Mouse (Mus musculus) bone marrow, adult 2 months (tissue): ENCODE measurements around the gene Iqcj. TPM values are rescaled to one million over a fixed set of nuclear protein-coding genes. Genes with fewer than 3 reads are reported as not detected.

Experiments used
- H3K27ac ChIP-seq: fragments of 200-500 bp; 2 replicates; pipeline ENCODE4 v1.5.1; 2012; ENCODE audit warnings: low read depth, mild to moderate bottlenecking, control low read depth, inconsistent platforms, low read length; ENCODE audit not compliant: control insufficient read depth, poor library complexity, insufficient read depth
- H3K4me1 ChIP-seq: fragments of 200-500 bp; 2 replicates; pipeline ENCODE4 v1.6.1; 2011; ENCODE audit warnings: low read length; ENCODE audit not compliant: control insufficient read depth, insufficient read depth
- H3K4me3 ChIP-seq: fragments of 200-500 bp; replicated peaks from 2 replicates; pipeline ENCODE3; 2011; ENCODE audit warnings: mild to moderate bottlenecking, low read depth, low read length, control low read depth; ENCODE audit not compliant: control insufficient read depth
- CTCF ChIP-seq: fragments of 200-500 bp; IDR thresholded peaks from 2 replicates; pipeline ENCODE4 v1.5.1; 2011; ENCODE audit warnings: low read length, control low read depth; ENCODE audit not compliant: control insufficient read depth, insufficient read depth
- POLR2A ChIP-seq: fragments of 200-500 bp; IDR thresholded peaks from 2 replicates; pipeline ENCODE4 v1.6.1; 2011; ENCODE audit warnings: low read depth, mild to moderate bottlenecking, control low read depth, low read length, borderline replicate concordance; ENCODE audit not compliant: control insufficient read depth
- WGBS: fragments of 180-500 bp; shearing (Covaris S2); methylation state at CpG from one replicate; pipeline ENCODE4 v1.1.7; 2018; 5-methylcytosine and 5-hydroxymethylcytosine counted together
- polyA plus RNA-seq: library from polyadenylated mRNA; stranded (reverse); fragments of >200 nt; gene quantifications from 2 replicates; pipeline ENCODE4 v1.2.4, GENCODE M21; 2011; ENCODE audit warnings: low replicate concordance; ENCODE audit not compliant: missing spikeins, insufficient read depth, insufficient read length

Gene Iqcj
- polyA plus RNA-seq, 1 experiment: not detected

GRCm38 (mm10) chr3:67892768-67893167 lies 748 bp downstream of the Iqcj start:
- no peak overlapping the region for H3K4me3 ChIP-seq
- no peak overlapping the region for H3K27ac ChIP-seq
- 80% methylated on average over 10 of the region's 10 CpGs for WGBS
- H3K4me1 ChIP-seq: no peaks in the 10 kb centered on the region
- TF ChIP-seq POLR2A: no peak
- TF ChIP-seq CTCF: no peak

GRCm38 (mm10) chr3:67902517-67902916 lies 10.5 kb downstream of the Iqcj start:
- TF ChIP-seq POLR2A (no peak), CTCF (no peak)
- WGBS: 74% methylated on average over 4 of the region's 4 CpGs
- H3K27ac ChIP-seq: no peak overlapping the region
- H3K4me3 ChIP-seq: no peak overlapping the region
- no peaks in the 10 kb centered on the region for H3K4me1 ChIP-seq

DNA sequence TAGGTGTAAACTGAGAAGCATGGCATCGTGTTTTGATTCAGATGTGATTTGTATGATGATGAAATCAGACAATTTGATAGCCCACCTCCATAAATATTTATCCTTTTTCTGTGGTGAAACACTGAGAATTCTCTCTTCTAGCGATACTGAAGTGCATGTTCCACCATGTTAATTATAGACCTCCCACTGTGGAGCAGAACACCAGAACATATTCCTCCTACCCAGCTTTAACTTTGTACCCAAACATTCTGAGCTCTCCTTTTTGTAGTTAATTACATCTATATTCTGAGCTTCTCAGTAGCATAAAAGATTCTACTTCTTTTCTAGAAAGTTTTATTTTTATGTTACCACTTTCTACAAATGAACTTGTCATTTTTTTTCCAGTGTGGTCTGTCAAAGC lies 16.6 kb downstream of the Iqcj start:
- 75% methylated on average over 2 of the region's 2 CpGs for WGBS
- Histone ChIP-seq H3K27ac (no peak overlapping the region), H3K4me1 (no peaks in the 10 kb centered on the region), H3K4me3 (no peak overlapping the region)
- TF ChIP-seq POLR2A (no peak), CTCF (no peak)

DNA sequence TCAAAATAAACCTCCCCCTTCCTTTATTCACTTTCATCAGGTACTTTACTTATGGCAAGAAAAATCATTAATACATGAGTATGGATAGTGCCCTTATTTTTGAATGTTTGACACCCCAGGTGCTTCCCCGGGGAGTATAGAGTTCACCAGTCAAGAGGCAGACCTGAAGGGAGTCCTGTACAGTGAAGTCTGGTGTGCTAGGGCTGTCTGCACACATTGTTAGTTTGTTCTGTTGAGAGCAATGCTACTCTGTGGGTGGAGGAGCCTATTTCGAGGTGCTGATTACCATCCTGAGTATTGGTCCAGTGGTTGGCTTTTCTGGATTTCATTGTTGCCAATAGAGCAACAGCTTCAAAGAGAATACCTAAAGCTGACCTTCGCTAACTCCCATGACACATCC lies 26.1 kb downstream of the Iqcj start:
- Histone ChIP-seq H3K4me3 (no peak overlapping the region), H3K27ac (no peak overlapping the region), H3K4me1 (no peaks in the 10 kb centered on the region)
- TF ChIP-seq CTCF: no peak
- no peak for TF ChIP-seq POLR2A
- WGBS: 69% methylated on average over 3 of the region's 3 CpGs

DNA sequence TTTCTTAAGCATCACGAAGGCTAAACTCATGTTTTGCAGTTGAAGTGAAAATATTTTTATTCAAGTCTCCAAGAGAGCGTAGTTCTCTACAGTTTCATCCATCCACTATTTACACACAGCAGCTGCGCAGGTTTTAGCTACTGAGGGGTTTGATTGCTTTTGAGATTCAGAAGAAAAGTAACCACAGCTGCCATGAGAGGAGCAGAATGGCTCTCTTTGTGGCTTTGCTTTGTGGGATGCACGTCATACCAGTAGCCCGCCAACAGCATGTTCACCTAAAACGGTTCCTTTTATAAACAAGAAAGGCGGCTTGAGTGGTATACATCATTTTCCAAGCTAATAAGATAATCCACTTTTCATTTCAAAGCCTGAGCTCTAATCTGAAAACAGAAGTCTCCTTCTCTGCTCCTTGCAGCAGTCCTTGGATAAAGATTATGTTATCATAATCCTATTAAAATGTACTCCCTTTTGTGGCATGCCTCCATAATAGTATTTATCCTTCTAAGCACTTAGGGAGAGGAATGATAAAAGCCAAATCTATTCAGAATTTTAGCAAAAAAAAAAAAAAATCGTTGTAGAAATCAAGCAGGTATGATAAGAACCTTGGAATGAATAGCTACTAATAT lies 26.7 kb downstream of the Iqcj start:
- no peaks in the 10 kb centered on the region for H3K4me1 ChIP-seq
- H3K27ac ChIP-seq: no peak overlapping the region
- TF ChIP-seq POLR2A (no peak), CTCF (no peak)
- H3K4me3 ChIP-seq: no peak overlapping the region
- WGBS: 66% methylated on average over 8 of the region's 8 CpGs

- Histone ChIP-seq H3K4me1 (no peaks in the 10 kb centered on the region), H3K4me3 (no peak overlapping the region), H3K27ac (no peak overlapping the region)
- no peak for TF ChIP-seq CTCF
- no peak for TF ChIP-seq POLR2A
- 74% methylated on average over 4 of the region's 4 CpGs for WGBS
Observed at GRCm38 (mm10) chr3:67923095-67923494, 31.1 kb downstream of the Iqcj start.

DNA sequence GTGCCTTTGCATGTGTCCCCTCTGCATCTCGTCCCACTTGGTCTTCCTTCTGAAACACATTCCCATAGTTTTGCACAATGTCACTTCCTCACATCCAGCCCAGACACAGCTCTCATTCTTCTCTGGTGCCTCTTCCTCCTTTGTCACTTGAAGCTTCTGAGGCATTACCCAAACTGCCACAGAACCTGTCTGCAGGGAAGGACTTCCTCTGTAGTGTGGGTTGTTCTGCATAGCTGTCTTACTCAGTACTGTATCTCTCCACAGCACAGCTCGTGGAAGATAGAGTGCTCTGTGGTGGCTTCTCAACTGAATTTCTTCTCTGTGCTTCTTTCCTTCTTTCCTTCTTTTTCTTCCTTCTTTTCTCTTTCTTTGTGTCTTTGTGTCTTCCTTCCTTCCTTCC lies 33.4 kb downstream of the Iqcj start:
- TF ChIP-seq POLR2A (no peak), CTCF (no peak)
- Histone ChIP-seq H3K4me1 (no peaks in the 10 kb centered on the region), H3K27ac (no peak overlapping the region), H3K4me3 (no peak overlapping the region)
- 22% methylated on average over 2 of the region's 2 CpGs for WGBS

DNA sequence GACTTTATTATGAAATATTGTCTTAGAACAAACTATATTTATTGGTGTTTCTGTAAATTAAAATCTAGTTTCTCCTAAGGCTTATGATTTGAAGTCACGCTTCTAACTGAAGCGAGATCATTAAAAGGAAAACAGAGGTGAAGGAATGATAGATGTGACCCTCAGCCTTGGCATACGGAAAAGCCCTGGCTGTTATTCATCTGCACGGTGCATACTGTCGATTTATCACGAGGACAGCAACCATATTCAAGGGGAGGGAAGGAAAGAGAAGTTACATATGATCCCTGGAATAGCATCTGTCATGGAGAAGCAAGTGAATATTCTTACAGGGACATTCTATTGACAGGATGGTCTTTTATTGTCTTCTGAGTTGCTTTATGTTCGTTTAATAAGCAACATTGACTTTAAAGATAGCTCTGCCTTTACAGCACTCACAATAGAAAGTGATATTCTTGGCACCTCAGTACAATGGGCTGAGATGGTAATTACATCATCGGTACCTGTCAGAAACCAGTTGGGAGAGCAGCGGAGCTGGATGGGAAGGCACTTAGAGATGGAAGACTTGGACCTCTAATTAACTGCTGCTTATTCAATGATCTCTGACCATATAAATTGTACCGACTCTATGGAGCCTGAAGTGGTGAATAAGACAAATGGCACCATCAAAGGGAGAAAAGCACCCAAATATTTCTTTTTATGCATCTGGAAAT lies 38.6 kb downstream of the Iqcj start:
- WGBS: 77% methylated on average over 10 of the region's 10 CpGs
- TF ChIP-seq CTCF (no peak), POLR2A (no peak)
- no peaks in the 10 kb centered on the region for H3K4me1 ChIP-seq
- H3K27ac ChIP-seq: no peak overlapping the region
- no peak overlapping the region for H3K4me3 ChIP-seq

DNA sequence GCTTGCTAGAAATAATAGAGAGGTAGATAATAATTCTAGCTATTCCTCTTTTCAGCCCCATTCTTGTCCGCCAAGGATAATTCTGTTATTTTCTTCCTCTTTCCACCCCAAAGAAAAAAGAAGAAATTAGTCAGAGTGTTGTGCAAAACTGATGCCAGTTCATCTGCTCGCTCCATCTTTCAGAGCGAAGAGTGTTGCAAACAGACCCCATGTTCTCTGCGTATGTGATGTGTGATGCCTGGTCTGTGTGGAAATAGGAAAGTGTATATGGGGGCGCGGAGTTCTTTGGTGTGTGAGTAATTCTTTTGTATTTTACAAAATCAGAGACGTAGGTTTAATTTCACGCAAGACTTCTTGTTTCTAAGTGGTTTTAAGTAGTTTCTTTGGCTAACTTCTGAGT lies 39.2 kb downstream of the Iqcj start:
- TF ChIP-seq POLR2A (no peak), CTCF (no peak)
- Histone ChIP-seq H3K4me3 (no peak overlapping the region), H3K27ac (no peak overlapping the region), H3K4me1 (no peaks in the 10 kb centered on the region)
- WGBS: 85% methylated on average over 8 of the region's 8 CpGs
